Comparison of ENCODE assay signal across 22 mouse cellular contexts in genomic region chr11:20149936-20150335, GRCm38 (mm10). TPM values are rescaled to one million over a fixed set of nuclear protein-coding genes. Genes with fewer than 3 reads are reported as not detected.
DNase-seq lines count a peak whose midpoint lies in the region; ATAC-seq and TF ChIP-seq lines count a peak whose summit lies in the region.
"Had no signal": no experiment of that assay in that cellular context is flagged by ENCODE, and none has a peak within 500 bp of the region (broad histone marks: within the 10 kb centered on the region; RNA-seq: fewer than 3 reads in every experiment).

No protein-coding gene starts in this region.

- H3K27me3 ChIP-seq in midbrain, embryonic 11.5 days (ENCODE audit: control insufficient read depth, insufficient read depth, low read length): no peaks in the 10 kb centered on the region
- no peaks in the 10 kb centered on the region for H3K27me3 ChIP-seq in midbrain, embryonic 15.5 days (replicated peaks)
- H3K27me3 ChIP-seq: embryonic facial prominence, embryonic 13.5 days; embryonic facial prominence, embryonic 15.5 days; forebrain, embryonic 12.5 days; Patski had no signal

- no peaks in the 10 kb centered on the region for H3K36me3 ChIP-seq in midbrain, embryonic 11.5 days (ENCODE audit: control insufficient read depth, insufficient read depth, low read length)
- H3K36me3 ChIP-seq in midbrain, embryonic 15.5 days (replicated peaks): no peaks in the 10 kb centered on the region
- H3K36me3 ChIP-seq: embryonic facial prominence, embryonic 13.5 days; embryonic facial prominence, embryonic 15.5 days; forebrain, embryonic 10.5 days; forebrain, embryonic 12.5 days had no signal

- no peak for TF ChIP-seq POLR2A in bone marrow macrophage, adult 2 months (IDR thresholded peaks at IDR 0.05; ENCODE audit: borderline replicate concordance, low read depth, low read length)

- 92% methylated on average over 3 of the region's 3 CpGs for WGBS in midbrain, embryonic 11.5 days
- WGBS in midbrain, embryonic 15.5 days: 96% methylated on average over 3 of the region's 3 CpGs

- peak; percentile 79 for DNase-seq in midbrain, embryonic 11.5 days (ENCODE audit: low spot score, missing footprints)
- DNase-seq in c-Kit-positive CD71-positive TER-119-positive erythroid progenitor cells, embryonic 14.5 days (ENCODE audit: low spot score): no peak
- DNase-seq in lung, postnatal 4 days: no peak
- DNase-seq: adrenal gland, adult 8-10 months; adrenal gland, postnatal 14 days; adrenal gland, postnatal 36 days; cerebellum, adult 11-12 months; cerebellum, adult 2 months; cerebellum, adult 9-10 months; cerebellum, postnatal 10 days; cerebellum, postnatal 25 days had no signal

- TF ChIP-seq CTCF in bone marrow macrophage, adult 2 months (IDR thresholded peaks at IDR 0.05; ENCODE audit: low read depth, low read length): no peak

- no peak overlapping the region for H3K27ac ChIP-seq in midbrain, embryonic 11.5 days (ENCODE audit: low read depth, low read length)
- no peak overlapping the region for H3K27ac ChIP-seq in midbrain, embryonic 15.5 days
- H3K27ac ChIP-seq in bone marrow macrophage, adult 2 months (ENCODE audit: insufficient read depth, low read depth, low read length): peak overlapping the region; percentile 43
- H3K27ac ChIP-seq: embryonic facial prominence, embryonic 13.5 days; embryonic facial prominence, embryonic 15.5 days; forebrain, embryonic 10.5 days; forebrain, embryonic 12.5 days had no signal

- H3K9me3 ChIP-seq in midbrain, embryonic 11.5 days (ENCODE audit: control insufficient read depth, low read length): no peaks in the 10 kb centered on the region
- H3K9me3 ChIP-seq in midbrain, embryonic 15.5 days: no peaks in the 10 kb centered on the region
- H3K9me3 ChIP-seq: embryonic facial prominence, embryonic 15.5 days; forebrain, embryonic 10.5 days; forebrain, embryonic 12.5 days had no signal

- no peak overlapping the region for H3K4me2 ChIP-seq in midbrain, embryonic 11.5 days
- no peak overlapping the region for H3K4me2 ChIP-seq in midbrain, embryonic 15.5 days
- H3K4me2 ChIP-seq: embryonic facial prominence, embryonic 13.5 days; embryonic facial prominence, embryonic 15.5 days; forebrain, embryonic 12.5 days had no signal

- no peak overlapping the region for H3K4me3 ChIP-seq in midbrain, embryonic 11.5 days (ENCODE audit: low read depth, low read length)
- H3K4me3 ChIP-seq in midbrain, embryonic 15.5 days: no peak overlapping the region
- H3K4me3 ChIP-seq in bone marrow macrophage, adult 2 months (ENCODE audit: insufficient read depth, low read length): no peak overlapping the region
- H3K4me3 ChIP-seq: embryonic facial prominence, embryonic 13.5 days; embryonic facial prominence, embryonic 15.5 days; erythroblast, embryonic 14.5 days; forebrain, embryonic 10.5 days; forebrain, embryonic 12.5 days had no signal

- H3K9ac ChIP-seq in midbrain, embryonic 11.5 days (ENCODE audit: low read length): no peak overlapping the region
- no peak overlapping the region for H3K9ac ChIP-seq in midbrain, embryonic 15.5 days
- H3K9ac ChIP-seq: embryonic facial prominence, embryonic 13.5 days; embryonic facial prominence, embryonic 15.5 days; forebrain, embryonic 12.5 days had no signal

- ATAC-seq in midbrain, embryonic 11.5 days (ENCODE audit: low FRiP score): no peak
- ATAC-seq in midbrain, embryonic 15.5 days (replicated peaks): no peak
- ATAC-seq: activated CD4-positive, CD25-positive, alpha-beta regulatory T cell, adult 4 months; forebrain, embryonic 14.5 days; forebrain, embryonic 16.5 days; Patski had no signal

- no peaks in the 10 kb centered on the region for H3K4me1 ChIP-seq in midbrain, embryonic 11.5 days (ENCODE audit: control insufficient read depth, insufficient read depth, low read length)
- no peaks in the 10 kb centered on the region for H3K4me1 ChIP-seq in midbrain, embryonic 15.5 days
- peaks cover 5% of the 10 kb centered on the region for H3K4me1 ChIP-seq in bone marrow macrophage, adult 2 months (ENCODE audit: control insufficient read depth, insufficient read depth, low read length)
- H3K4me1 ChIP-seq: embryonic facial prominence, embryonic 13.5 days; embryonic facial prominence, embryonic 15.5 days; forebrain, embryonic 12.5 days had no signal

RNA-seq across cellular contexts. Expression of gene Actr2, which starts 37.2 kb away (rescaled TPM):
- polyA plus RNA-seq in midbrain, embryonic 11.5 days (2014; fragmentation: Nextera tagmentation; extraction: Ambion mirVana): 75.9 and 87.4 TPM in 2 replicates
- polyA plus RNA-seq in midbrain, embryonic 15.5 days (2015; fragmentation: Nextera tagmentation; extraction: Ambion mirVana): 157 and 173 TPM in 2 replicates
- 392 and 406 TPM in 2 replicates for polyA plus RNA-seq in bone marrow macrophage, adult 2 months (2012; ENCODE audit: insufficient read depth, insufficient read length, missing spikeins)

RNA-seq across cellular contexts. Expression of gene Rab1a, which starts 51.3 kb away (rescaled TPM):
- polyA plus RNA-seq in midbrain, embryonic 11.5 days (2014; fragmentation: Nextera tagmentation; extraction: Ambion mirVana): 248 and 272 TPM in 2 replicates
- 272 and 286 TPM in 2 replicates for polyA plus RNA-seq in midbrain, embryonic 15.5 days (2015; fragmentation: Nextera tagmentation; extraction: Ambion mirVana)
- 272 and 290 TPM in 2 replicates for polyA plus RNA-seq in bone marrow macrophage, adult 2 months (2012; ENCODE audit: insufficient read depth, insufficient read length, missing spikeins)
